Mouse (Mus musculus) midbrain, embryonic 13.5 days (tissue): Measurements from ENCODE around the gene Nelfb. TPM values are rescaled to one million over a fixed set of nuclear protein-coding genes. Genes with fewer than 3 reads are reported as not detected.
A peak's percentile ranks its signal among the peaks of the same experiment; 100 is the strongest.

Experiments used
- ATAC-seq: fragments of 200-750 bp; cut with Nextera tagmentation; 2 replicates; pipeline ENCODE4 v1.8.0; 2017; ENCODE audit warnings: mild to moderate bottlenecking, moderate TSS enrichment, moderate library complexity
- H3K27ac ChIP-seq: fragments of 300-500 bp; sonication (generic); 2 replicates; pipeline ENCODE4 v1.5.1; 2015; ENCODE audit warnings: inconsistent platforms, mild to moderate bottlenecking, moderate library complexity
- H3K27me3 ChIP-seq: fragments of 300-500 bp; sonication (generic); 2 replicates; pipeline ENCODE4 v1.6.1; 2015; ENCODE audit warnings: mild to moderate bottlenecking, inconsistent platforms
- H3K36me3 ChIP-seq: fragments of 300-500 bp; sonication (generic); 2 replicates; pipeline ENCODE4 v1.6.1; 2015; ENCODE audit warnings: mild to moderate bottlenecking, inconsistent platforms
- H3K4me1 ChIP-seq: fragments of 300-500 bp; sonication (generic); replicated peaks from 2 replicates; pipeline ENCODE4 v1.6.1; 2015; ENCODE audit warnings: inconsistent platforms
- H3K4me2 ChIP-seq: fragments of 300-500 bp; sonication (generic); replicated peaks from 2 replicates; pipeline ENCODE4 v1.6.1; 2015; ENCODE audit warnings: moderate library complexity, mild to moderate bottlenecking, inconsistent platforms
- H3K4me3 ChIP-seq: fragments of 300-500 bp; sonication (generic); replicated peaks from 2 replicates; pipeline ENCODE4 v1.5.1; 2015; ENCODE audit warnings: mild to moderate bottlenecking, inconsistent platforms
- H3K9ac ChIP-seq: fragments of 300-500 bp; sonication (generic); replicated peaks from 2 replicates; pipeline ENCODE4 v1.6.1; 2015; ENCODE audit warnings: mild to moderate bottlenecking, inconsistent platforms
- H3K9me3 ChIP-seq: fragments of 300-500 bp; sonication (generic); 2 replicates; pipeline ENCODE4 v1.6.1; 2016; ENCODE audit warnings: mild to moderate bottlenecking, inconsistent platforms
- WGBS: fragments of 180-500 bp; shearing (Covaris S2); methylation state at CpG from one replicate; pipeline ENCODE4 v1.1.7; 2015; 5-methylcytosine and 5-hydroxymethylcytosine counted together
- polyA plus RNA-seq: library from polyadenylated mRNA; unstranded; fragments of >200 nt; fragmentation: Nextera tagmentation; extraction: Ambion mirVana; gene quantifications from 2 replicates; pipeline ENCODE4 v1.2.1, GENCODE M21; 2015

Nelfb gene
- polyA plus RNA-seq, 1 experiment from 2014 or later = 117 TPM

DNA sequence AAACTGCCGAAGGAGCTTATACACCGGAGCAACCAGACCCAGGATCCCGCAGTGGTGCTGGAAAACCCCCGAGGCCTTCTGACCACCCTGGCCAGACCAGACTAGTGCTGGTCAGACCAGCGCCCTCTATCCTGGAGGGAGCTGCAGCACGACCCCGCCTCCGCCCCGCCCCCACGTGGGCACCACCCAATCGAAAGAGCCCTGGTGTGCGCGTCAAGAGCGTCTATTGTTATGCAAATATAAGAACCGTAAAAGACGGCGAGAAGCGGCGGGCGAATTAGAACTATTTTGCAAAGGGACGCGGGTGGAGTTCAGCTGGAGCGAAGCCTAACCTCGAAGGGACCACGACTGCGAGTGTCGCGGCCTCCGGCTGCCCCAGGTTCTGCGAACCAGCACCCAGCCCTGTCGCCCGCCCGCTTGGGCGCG lies 30.8 kb downstream of the Nelfb start, which contains the start of gene Nrarp:
TSS of gene Nrarp (plus strand) at position 281 of the 426 bp plus-strand sequence.
- Histone ChIP-seq H3K27ac (peak within 1 kb of the TSS; percentile 86), H3K36me3 (no peaks in the 10 kb centered on the region), H3K4me3 (peak within 1 kb of the TSS; percentile 65), H3K4me2 (peak within 1 kb of the TSS; percentile 65), H3K9me3 (no peaks in the 10 kb centered on the region), H3K4me1 (peaks cover 93% of the 10 kb centered on the region), H3K9ac (peak within 1 kb of the TSS; percentile 75), H3K27me3 (0 out of 2 replicates have a peak, but pooled peaks cover 3% of the 10 kb centered on the region)
- WGBS = 1% methylated on average over 32 of the region's 35 CpGs
- peak; percentile 87 for ATAC-seq

GRCm38 (mm10) chr2:25179566-25180217 lies 31.6 kb downstream of the Nelfb start:
- WGBS = 35% methylated on average over 15 of the region's 15 CpGs
- ATAC-seq = no peak
- Histone ChIP-seq H3K36me3 (no peaks in the 10 kb centered on the region), H3K4me3 (peak overlapping the region; percentile 65), H3K4me1 (peaks cover 93% of the 10 kb centered on the region), H3K27me3 (0 out of 2 replicates have a peak, but pooled peaks cover 4% of the 10 kb centered on the region), H3K27ac (peak overlapping the region; percentile 71), H3K9me3 (no peaks in the 10 kb centered on the region), H3K9ac (peak overlapping the region; percentile 58), H3K4me2 (peak overlapping the region; percentile 65)

- 14% methylated on average over 10 of the region's 10 CpGs for WGBS
- H3K4me1 ChIP-seq = peaks cover 83% of the 10 kb centered on the region
- H3K27me3 ChIP-seq = 0 out of 2 replicates have a peak, but pooled peaks cover 4% of the 10 kb centered on the region
- H3K4me3 ChIP-seq = peak overlapping the region; percentile 13; the same call in 1 of the 2 replicates
- peak overlapping the region; percentile 44 for H3K4me2 ChIP-seq
- no peaks in the 10 kb centered on the region for H3K9me3 ChIP-seq
- H3K27ac ChIP-seq = peak overlapping the region; percentile 80
- peak overlapping the region; percentile 45; the same call in 1 of the 2 replicates for H3K9ac ChIP-seq
- H3K36me3 ChIP-seq = no peaks in the 10 kb centered on the region
- ATAC-seq = no peak
These were observed 32.9 kb downstream of the Nelfb start for GRCm38 (mm10) chr2:25178285-25178972.

DNA sequence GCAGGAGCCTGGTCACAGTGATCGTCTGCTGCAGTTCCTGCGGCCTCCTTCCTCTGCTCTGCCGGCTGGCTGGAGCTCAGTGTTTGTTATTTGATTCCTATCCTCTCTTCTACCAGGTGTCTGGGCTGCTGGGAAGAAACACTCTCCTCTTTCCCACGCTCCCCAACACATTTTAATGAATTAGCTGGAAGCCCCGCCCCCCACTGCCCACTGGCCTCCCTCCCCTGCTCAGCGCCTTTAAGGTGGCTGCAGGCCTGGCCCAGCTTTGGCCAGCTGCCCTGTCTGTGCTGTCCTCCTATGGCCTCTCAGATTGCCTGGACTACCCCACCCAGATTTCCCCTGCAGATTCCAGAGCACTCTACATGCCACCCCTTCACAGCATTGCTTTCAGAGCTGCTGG lies 33.6 kb downstream of the Nelfb start:
- 1% methylated on average over 5 of the region's 6 CpGs for WGBS
- Histone ChIP-seq H3K4me2 (peak overlapping the region; percentile 44), H3K9me3 (no peaks in the 10 kb centered on the region), H3K9ac (peak overlapping the region; percentile 45), H3K4me3 (peak overlapping the region; percentile 13), H3K27me3 (0 out of 2 replicates have a peak, but pooled peaks cover 4% of the 10 kb centered on the region), H3K4me1 (peaks cover 75% of the 10 kb centered on the region), H3K27ac (peak overlapping the region; percentile 80), H3K36me3 (no peaks in the 10 kb centered on the region)
- ATAC-seq = peak; percentile 27

- peak overlapping the region; percentile 45 for H3K9ac ChIP-seq
- peak overlapping the region; percentile 80 for H3K27ac ChIP-seq
- peak overlapping the region; percentile 13 for H3K4me3 ChIP-seq
- no peaks in the 10 kb centered on the region for H3K36me3 ChIP-seq
- peaks cover 73% of the 10 kb centered on the region for H3K4me1 ChIP-seq
- no peak for ATAC-seq
- WGBS = 34% methylated on average over 4 of the region's 4 CpGs
- H3K27me3 ChIP-seq = 0 out of 2 replicates have a peak, but pooled peaks cover 4% of the 10 kb centered on the region
- no peaks in the 10 kb centered on the region for H3K9me3 ChIP-seq
- peak overlapping the region; percentile 44 for H3K4me2 ChIP-seq
These were observed 34.2 kb downstream of the Nelfb start for GRCm38 (mm10) chr2:25177076-25177475.

GRCm38 (mm10) chr2:25176573-25176972 lies 34.7 kb downstream of the Nelfb start:
- Histone ChIP-seq H3K4me1 (peaks cover 68% of the 10 kb centered on the region), H3K9me3 (no peaks in the 10 kb centered on the region), H3K9ac (peak overlapping the region; percentile 45; the same call in 1 of the 2 replicates), H3K27ac (peak overlapping the region; percentile 80), H3K4me2 (peak overlapping the region; percentile 44), H3K4me3 (no peak overlapping the region), H3K36me3 (no peaks in the 10 kb centered on the region), H3K27me3 (0 out of 2 replicates have a peak, but pooled peaks cover 4% of the 10 kb centered on the region)
- WGBS = 78% methylated on average over 6 of the region's 6 CpGs
- ATAC-seq = no peak

GRCm38 (mm10) chr2:25175690-25176078 lies 35.6 kb downstream of the Nelfb start:
- Histone ChIP-seq H3K27ac (no peak overlapping the region), H3K4me1 (peaks cover 61% of the 10 kb centered on the region), H3K27me3 (0 out of 2 replicates have a peak, but pooled peaks cover 4% of the 10 kb centered on the region), H3K9me3 (no peaks in the 10 kb centered on the region), H3K4me3 (no peak overlapping the region), H3K4me2 (no peak overlapping the region), H3K36me3 (no peaks in the 10 kb centered on the region), H3K9ac (no peak overlapping the region)
- ATAC-seq = no peak
- 78% methylated on average over 4 of the region's 4 CpGs for WGBS

- H3K4me3 ChIP-seq = no peak overlapping the region
- no peak overlapping the region for H3K4me2 ChIP-seq
- no peak overlapping the region for H3K27ac ChIP-seq
- no peaks in the 10 kb centered on the region for H3K36me3 ChIP-seq
- H3K27me3 ChIP-seq = 0 out of 2 replicates have a peak, but pooled peaks cover 4% of the 10 kb centered on the region
- H3K4me1 ChIP-seq = peaks cover 64% of the 10 kb centered on the region
- WGBS = 54% methylated on average over 7 of the region's 7 CpGs
- no peaks in the 10 kb centered on the region for H3K9me3 ChIP-seq
- H3K9ac ChIP-seq = no peak overlapping the region
- no peak for ATAC-seq
These were observed 36.2 kb downstream of the Nelfb start for GRCm38 (mm10) chr2:25174866-25175689.

DNA sequence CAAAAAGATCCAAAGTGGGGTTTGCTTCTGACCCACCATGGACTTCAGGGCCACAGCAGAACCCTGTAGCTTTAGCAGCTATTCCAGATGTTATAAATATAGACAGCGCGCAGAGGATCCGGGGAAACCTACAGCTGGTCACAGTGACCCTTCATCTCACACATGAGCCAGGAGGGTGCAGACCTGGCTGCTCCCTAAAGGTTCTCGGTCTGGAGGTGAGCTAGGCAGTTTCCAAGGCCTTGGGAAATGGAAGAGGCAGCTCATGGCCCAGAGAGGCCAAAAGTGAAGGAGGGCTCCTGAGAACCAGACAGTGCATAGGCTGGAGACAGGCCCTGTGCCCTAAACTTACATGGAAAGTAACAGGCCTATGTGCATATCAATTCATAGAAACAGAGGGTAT lies 37.5 kb downstream of the Nelfb start:
- H3K4me1 ChIP-seq = peaks cover 63% of the 10 kb centered on the region
- H3K9me3 ChIP-seq = no peaks in the 10 kb centered on the region
- H3K27me3 ChIP-seq = 0 out of 2 replicates have a peak, but pooled peaks cover 4% of the 10 kb centered on the region
- H3K27ac ChIP-seq = no peak overlapping the region
- H3K9ac ChIP-seq = no peak overlapping the region
- no peak for ATAC-seq
- H3K36me3 ChIP-seq = no peaks in the 10 kb centered on the region
- WGBS = 92% methylated on average over 4 of the region's 4 CpGs
- H3K4me2 ChIP-seq = no peak overlapping the region
- no peak overlapping the region for H3K4me3 ChIP-seq

- 84% methylated on average over 8 of the region's 8 CpGs for WGBS
- no peaks in the 10 kb centered on the region for H3K9me3 ChIP-seq
These were observed 38.7 kb downstream of the Nelfb start for GRCm38 (mm10) chr2:25172629-25173028.

DNA sequence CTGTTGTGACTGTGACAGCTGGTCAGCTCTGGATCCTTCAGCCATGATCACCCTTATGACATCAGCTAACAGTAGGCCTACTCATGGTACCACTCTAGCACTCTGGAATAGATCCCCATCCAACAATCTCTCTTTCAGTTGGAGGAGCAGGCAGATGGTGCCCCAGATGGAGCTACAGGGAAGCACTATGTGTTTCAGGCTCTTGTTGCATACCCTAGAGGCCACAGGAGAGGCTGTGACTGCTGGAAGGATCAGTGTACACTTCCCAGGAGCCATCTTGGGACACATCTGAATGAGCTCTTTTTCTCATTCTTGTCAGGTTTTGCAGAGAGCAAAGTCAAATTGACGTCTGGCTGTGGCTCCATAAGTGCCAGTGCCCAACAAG lies 39.5 kb downstream of the Nelfb start:
- Histone ChIP-seq H3K27ac (no peak overlapping the region), H3K36me3 (no peaks in the 10 kb centered on the region), H3K9ac (no peak overlapping the region), H3K4me2 (no peak overlapping the region), H3K4me1 (peaks cover 62% of the 10 kb centered on the region), H3K9me3 (no peaks in the 10 kb centered on the region), H3K4me3 (no peak overlapping the region), H3K27me3 (0 out of 2 replicates have a peak, but pooled peaks cover 4% of the 10 kb centered on the region)
- WGBS = 50% methylated on average over 1 of the region's 1 CpGs
- no peak for ATAC-seq

More at GRCm38 (mm10) chr2:25172629-25173028, 38.7 kb downstream of the Nelfb start:
- Histone ChIP-seq H3K9ac (no peak overlapping the region), H3K36me3 (no peaks in the 10 kb centered on the region), H3K4me1 (peaks cover 63% of the 10 kb centered on the region), H3K27me3 (0 out of 2 replicates have a peak, but pooled peaks cover 4% of the 10 kb centered on the region), H3K4me2 (no peak overlapping the region), H3K27ac (no peak overlapping the region), H3K4me3 (no peak overlapping the region)
- no peak for ATAC-seq
